Mouse (Mus musculus) intestine, embryonic 14.5 days (tissue): ENCODE data around the gene Tmem25. TPM values are rescaled to one million over a fixed set of nuclear protein-coding genes. Genes with fewer than 3 reads are reported as not detected.
"Not testable (repeated sequence)": the region's sequence is repeated elsewhere in the genome, so short reads cannot be mapped to it uniquely, and the experiment has no call there.

ENCODE experiments used
- ATAC-seq: fragments of 200-750 bp; cut with Nextera tagmentation; replicated peaks from 2 replicates; pipeline ENCODE4 v1.8.0; 2017; ENCODE audit warnings: low read depth, moderate number of reproducible peaks, moderate TSS enrichment, moderate library complexity; ENCODE audit not compliant: low FRiP score, low TSS enrichment
- DNase-seq: peaks from one replicate; pipeline ENCODE4 v3.0.0-alpha.2; 2018; ENCODE audit warnings: low spot score
- H3K27ac ChIP-seq: fragments of 300-500 bp; sonication (generic); 2 replicates; pipeline ENCODE4 v1.5.1; 2014; ENCODE audit warnings: low read depth, mild to moderate bottlenecking, control low read depth
- H3K27me3 ChIP-seq: fragments of 300-500 bp; sonication (generic); replicated peaks from 2 replicates; pipeline ENCODE4 v1.6.1; 2014; ENCODE audit warnings: low read length, control low read depth; ENCODE audit not compliant: control insufficient read depth, insufficient read depth
- H3K36me3 ChIP-seq: fragments of 300-500 bp; sonication (generic); 2 replicates; pipeline ENCODE4 v1.6.1; 2014; ENCODE audit warnings: low read length, control low read depth; ENCODE audit not compliant: control insufficient read depth, insufficient read depth
- H3K4me1 ChIP-seq: fragments of 300-500 bp; sonication (generic); replicated peaks from 2 replicates; pipeline ENCODE4 v1.6.1; 2014; ENCODE audit warnings: low read length, control low read depth, mixed read lengths; ENCODE audit not compliant: control insufficient read depth, insufficient read depth
- H3K4me2 ChIP-seq: fragments of 300-500 bp; sonication (generic); 2 replicates; pipeline ENCODE4 v1.6.1; 2014; ENCODE audit warnings: low read length
- H3K4me3 ChIP-seq: fragments of 300-500 bp; sonication (generic); 2 replicates; pipeline ENCODE4 v1.5.1; 2014; ENCODE audit warnings: low read depth, low read length, control low read depth, mixed read lengths
- H3K9ac ChIP-seq: fragments of 300-500 bp; sonication (generic); 2 replicates; pipeline ENCODE4 v1.6.1; 2014; ENCODE audit warnings: mild to moderate bottlenecking, low read length
- H3K9me3 ChIP-seq: fragments of 300-500 bp; sonication (generic); 2 replicates; pipeline ENCODE4 v1.6.1; 2016; ENCODE audit warnings: low read length, control low read depth; ENCODE audit not compliant: control insufficient read depth
- whole genome bisulfite sequencing: fragments of 180-500 bp; shearing (Covaris S2); extraction: QIAGEN DNeasy Blood & Tissue Kit; methylation state at CpG from one replicate; pipeline ENCODE4 v1.1.7; 2014; 5-methylcytosine and 5-hydroxymethylcytosine counted together
- polyA plus RNA-seq: library from polyadenylated mRNA; unstranded; fragments of >200 nt; fragmentation: Nextera tagmentation; extraction: Ambion mirVana; gene quantifications from 2 replicates; pipeline ENCODE4 v1.2.1, GENCODE M21; 2014

Tmem25 gene
- polyA plus RNA-seq, 1 experiment from 2014 or later = 3.9 TPM

- ATAC-seq, H3K27me3 ChIP-seq, H3K9me3 ChIP-seq, H3K36me3 ChIP-seq, DNase-seq, H3K9ac ChIP-seq, H3K27ac ChIP-seq: not testable (repeated sequence)
- peak overlapping the region; percentile 18 for H3K4me2 ChIP-seq
- 42% methylated on average over 7 of the region's 9 CpGs for WGBS
- H3K4me1 ChIP-seq = peaks cover 25% of the 10 kb centered on the region
- H3K4me3 ChIP-seq = peak overlapping the region; percentile 82
These were observed 31.1 kb downstream of the Tmem25 start for GRCm38 (mm10) chr9:44768029-44768394.

GRCm38 (mm10) chr9:44767101-44768028 lies 31.7 kb downstream of the Tmem25 start, which contains the start of the genes Arcn1 and Ift46:
Arcn1 (minus strand) TSS chr9:44767845.
Ift46 (plus strand) TSS chr9:44767908.
- Histone ChIP-seq H3K9ac (peak within 1 kb of the TSS; percentile 95), H3K4me2 (peak within 1 kb of the TSS; percentile 64), H3K4me1 (peaks cover 25% of the 10 kb centered on the region), H3K27ac (peak within 1 kb of the TSS; percentile 89), H3K27me3 (no peaks in the 10 kb centered on the region), H3K36me3 (no peaks in the 10 kb centered on the region), H3K9me3 (no peaks in the 10 kb centered on the region), H3K4me3 (peak within 1 kb of the TSS; percentile 82)
- peak; percentile 90 for DNase-seq
- ATAC-seq = peak; percentile 87
- under 1% methylated on average over 71 of the region's 82 CpGs for WGBS

- DNase-seq (no peak), ATAC-seq (no peak)
- H3K4me1 ChIP-seq = peaks cover 18% of the 10 kb centered on the region
- 75% methylated on average over 2 of the region's 2 CpGs for WGBS
- H3K4me3 ChIP-seq = no peak overlapping the region
- no peaks in the 10 kb centered on the region for H3K9me3 ChIP-seq
- H3K27ac ChIP-seq = no peak overlapping the region
- peaks cover 47% of the 10 kb centered on the region for H3K36me3 ChIP-seq
- no peaks in the 10 kb centered on the region for H3K27me3 ChIP-seq
- H3K9ac ChIP-seq = no peak overlapping the region
- H3K4me2 ChIP-seq = no peak overlapping the region
These were observed 38.2 kb downstream of the Tmem25 start for GRCm38 (mm10) chr9:44760873-44761272.

DNA sequence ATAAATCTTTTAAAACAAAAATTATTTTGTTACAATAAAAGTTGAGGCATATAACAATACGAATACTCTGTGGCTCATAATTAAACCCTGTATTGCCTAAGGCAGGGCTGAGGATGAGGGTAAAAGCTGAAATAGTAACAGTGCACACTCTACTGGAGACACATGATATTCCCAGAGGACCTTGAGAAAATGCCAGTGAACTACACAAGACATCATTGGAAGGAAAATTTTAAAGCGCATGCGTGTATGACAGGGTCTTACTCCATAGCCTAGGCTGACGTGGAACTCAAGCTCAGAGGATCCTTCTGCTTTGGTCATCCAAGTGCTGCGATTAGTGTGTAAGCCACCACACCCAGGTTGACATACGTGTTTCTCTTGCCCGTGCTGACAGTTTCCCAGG lies 50.6 kb downstream of the Tmem25 start:
- no peaks in the 10 kb centered on the region for H3K4me1 ChIP-seq
- no peak overlapping the region for H3K9ac ChIP-seq
- H3K4me3 ChIP-seq = no peak overlapping the region
- no peaks in the 10 kb centered on the region for H3K27me3 ChIP-seq
- ATAC-seq (no peak), DNase-seq (no peak)
- H3K36me3 ChIP-seq = peaks cover 95% of the 10 kb centered on the region
- H3K4me2 ChIP-seq = no peak overlapping the region
- H3K9me3 ChIP-seq = no peaks in the 10 kb centered on the region
- 96% methylated on average over 7 of the region's 7 CpGs for WGBS
- H3K27ac ChIP-seq = no peak overlapping the region

DNA sequence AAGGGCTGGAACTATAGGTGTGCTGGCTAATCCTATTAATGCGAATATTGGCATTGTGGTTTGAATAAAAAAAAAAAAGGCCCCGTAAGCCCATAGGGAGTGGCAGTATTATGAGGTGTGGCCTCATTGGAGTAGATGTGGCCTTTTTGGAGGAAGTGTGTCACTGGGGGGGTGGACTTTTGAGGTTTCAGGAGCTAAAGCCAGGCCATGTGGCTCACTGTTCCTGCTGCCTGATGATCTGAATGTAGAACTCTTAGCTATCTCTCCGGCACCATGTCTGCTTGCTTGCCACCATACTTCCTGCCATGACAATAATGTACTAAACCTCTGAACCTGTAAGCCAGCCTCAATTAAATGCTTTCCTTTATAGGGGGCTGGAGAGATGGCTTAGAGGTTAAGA lies 51.8 kb downstream of the Tmem25 start:
- H3K9ac ChIP-seq = no peak overlapping the region
- no peak overlapping the region for H3K27ac ChIP-seq
- no peaks in the 10 kb centered on the region for H3K9me3 ChIP-seq
- no peak overlapping the region for H3K4me3 ChIP-seq
- peaks cover 94% of the 10 kb centered on the region for H3K36me3 ChIP-seq
- no peak overlapping the region for H3K4me2 ChIP-seq
- no peak for ATAC-seq
- no peaks in the 10 kb centered on the region for H3K27me3 ChIP-seq
- WGBS = 94% methylated on average over 3 of the region's 3 CpGs
- no peaks in the 10 kb centered on the region for H3K4me1 ChIP-seq
- no peak for DNase-seq

DNA sequence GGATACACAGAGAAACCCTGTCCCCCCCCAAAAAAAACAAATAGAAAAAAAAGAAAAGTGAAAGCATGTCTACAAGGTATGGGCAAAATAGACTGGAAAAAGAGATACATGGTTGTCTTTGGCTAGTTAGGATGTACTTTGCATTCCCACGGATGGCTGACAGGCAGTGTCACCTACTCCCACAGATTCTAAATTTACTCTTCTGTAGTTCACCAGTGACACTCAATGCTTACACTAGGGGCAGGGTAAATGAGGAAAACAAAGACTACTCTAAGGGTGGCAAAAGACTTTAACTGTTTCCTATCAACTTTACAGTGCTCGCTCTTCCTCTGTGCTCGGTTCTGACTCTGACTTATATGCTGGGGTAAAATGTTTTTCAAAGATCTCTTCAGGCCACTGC lies 52.4 kb downstream of the Tmem25 start:
- Histone ChIP-seq H3K4me2 (no peak overlapping the region), H3K9ac (no peak overlapping the region), H3K27ac (no peak overlapping the region), H3K4me3 (no peak overlapping the region), H3K4me1 (no peaks in the 10 kb centered on the region), H3K9me3 (no peaks in the 10 kb centered on the region), H3K27me3 (no peaks in the 10 kb centered on the region), H3K36me3 (peaks cover 89% of the 10 kb centered on the region)
- no peak for DNase-seq
- ATAC-seq = no peak
- WGBS = 89% methylated on average over 3 of the region's 3 CpGs

GRCm38 (mm10) chr9:44745371-44745770 lies 53.7 kb downstream of the Tmem25 start:
- ATAC-seq = no peak
- H3K4me1 ChIP-seq = no peaks in the 10 kb centered on the region
- WGBS = 97% methylated on average over 7 of the region's 7 CpGs
- no peak overlapping the region for H3K27ac ChIP-seq
- no peaks in the 10 kb centered on the region for H3K9me3 ChIP-seq
- no peaks in the 10 kb centered on the region for H3K27me3 ChIP-seq
- no peak overlapping the region for H3K9ac ChIP-seq
- no peak overlapping the region for H3K4me2 ChIP-seq
- peaks cover 77% of the 10 kb centered on the region for H3K36me3 ChIP-seq
- DNase-seq = no peak
- no peak overlapping the region for H3K4me3 ChIP-seq
